Mouse (Mus musculus) liver, adult (tissue): ENCODE measurements around the gene Plekhm3.

Experiments
- GATA4 ChIP-seq: IDR thresholded peaks from 2 replicates; pipeline ENCODE4 v1.6.1; 2014; ENCODE audit warnings: mild to moderate bottlenecking, low read length; ENCODE audit not compliant: insufficient replicate concordance

The Plekhm3 gene

DNA sequence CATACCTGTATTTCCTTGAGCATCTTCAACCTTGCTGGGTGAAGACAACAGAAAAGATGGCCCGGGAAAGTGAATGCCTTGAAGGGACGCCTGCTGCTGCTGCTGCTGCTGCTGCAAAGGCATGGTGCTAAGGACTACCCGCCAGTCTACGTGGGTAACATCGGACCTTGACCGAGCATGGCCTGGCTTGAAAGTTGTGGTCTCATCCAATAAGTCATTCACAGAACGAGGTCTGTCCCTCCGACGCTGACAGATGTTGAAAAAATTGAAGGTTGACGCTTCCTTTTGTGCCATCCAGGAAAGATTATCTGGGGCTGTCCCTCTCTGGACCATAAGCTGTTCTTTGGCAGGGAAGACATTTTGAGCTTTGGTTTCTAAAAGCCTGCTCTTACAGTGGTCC, 18.9 kb downstream of the Plekhm3 start:
- no peak for TF ChIP-seq GATA4

DNA sequence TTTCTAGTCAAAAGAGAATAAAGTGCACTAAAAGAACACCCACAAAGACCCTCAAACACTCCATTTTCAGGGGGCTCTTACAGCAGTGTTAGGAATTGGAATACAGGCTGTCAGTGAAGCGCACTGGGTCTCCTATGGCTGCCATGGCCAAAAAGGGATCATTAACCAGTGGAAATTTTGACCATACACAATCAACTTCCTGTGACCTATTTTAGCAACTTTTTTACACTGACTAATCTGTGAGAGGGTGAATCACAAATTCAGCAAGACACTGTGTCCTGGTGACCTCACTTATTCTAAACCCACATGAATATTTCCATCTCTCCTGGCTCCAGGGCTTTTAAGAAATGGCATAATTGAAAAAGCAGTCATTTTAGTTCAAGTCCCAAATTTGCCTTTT, 23.7 kb downstream of the Plekhm3 start:
- TF ChIP-seq GATA4 = no peak

- TF ChIP-seq GATA4 = no peak
Measured at GRCm38 (mm10) chr1:64930124-64930523, 26.5 kb downstream of the Plekhm3 start.

DNA sequence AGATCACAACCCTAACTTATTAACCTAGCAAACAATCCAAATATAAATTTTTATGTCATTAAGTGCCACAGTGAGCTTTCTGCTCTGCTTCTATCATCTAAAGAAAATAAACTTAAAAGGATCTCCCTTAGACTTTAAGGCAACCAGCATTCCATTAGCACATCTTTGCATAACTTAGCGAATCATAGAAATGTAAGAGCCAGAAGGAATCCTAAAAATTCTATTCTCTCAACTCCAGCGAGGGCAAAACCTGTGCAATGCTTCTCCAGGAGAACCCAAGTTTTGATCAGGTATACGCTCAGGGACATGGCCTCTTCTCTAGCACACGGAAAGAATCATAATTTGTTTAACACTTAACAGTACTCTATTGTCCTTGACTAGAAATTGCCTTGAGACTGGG, 27.0 kb downstream of the Plekhm3 start:
- TF ChIP-seq GATA4 = no peak

GRCm38 (mm10) chr1:64928542-64928941, 28.1 kb downstream of the Plekhm3 start:
- no peak for TF ChIP-seq GATA4

DNA sequence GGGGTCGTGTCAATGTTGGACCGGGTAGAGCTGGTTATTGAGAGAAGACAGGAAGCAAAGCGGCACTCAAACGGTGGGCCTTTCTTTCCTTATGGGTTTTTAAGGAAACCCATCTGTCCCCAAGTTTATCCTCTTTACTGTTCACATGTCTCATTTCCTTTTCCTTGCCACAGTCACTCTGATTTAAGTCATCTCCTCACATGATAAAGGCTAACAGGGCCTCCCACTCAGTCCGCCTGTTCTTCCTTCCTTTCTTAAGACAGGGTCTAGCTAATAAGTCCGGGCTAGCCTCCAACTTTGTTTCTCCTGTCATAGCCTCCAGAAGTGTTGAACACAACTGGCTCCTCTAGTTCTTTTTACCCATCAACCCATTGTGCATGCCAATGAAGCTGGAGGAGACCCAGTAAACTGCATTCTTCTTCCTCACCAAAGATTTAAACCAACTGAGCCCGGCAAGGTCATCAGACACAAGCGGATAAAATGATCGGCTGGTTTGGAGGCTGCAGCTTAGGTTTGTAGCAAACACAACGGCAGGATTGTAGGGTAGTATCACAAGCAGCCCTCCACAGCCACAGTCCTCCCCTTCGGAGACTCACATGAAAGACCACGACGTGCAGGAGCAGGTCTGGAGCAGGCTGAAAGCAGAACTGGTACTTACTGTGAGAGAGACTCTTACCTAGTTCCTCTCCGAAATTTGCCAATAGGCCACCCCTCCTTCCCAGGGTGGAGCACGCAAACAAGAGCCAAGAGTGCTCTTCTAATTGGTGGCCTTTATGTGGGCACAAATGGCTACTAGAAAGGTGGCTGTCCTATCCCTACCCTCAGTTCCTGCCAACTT, 29.0 kb downstream of the Plekhm3 start:
- peak; percentile 13; the same call in 1 of the 2 replicates for TF ChIP-seq GATA4

GRCm38 (mm10) chr1:64925594-64925993, 31.0 kb downstream of the Plekhm3 start:
- no peak for TF ChIP-seq GATA4

DNA sequence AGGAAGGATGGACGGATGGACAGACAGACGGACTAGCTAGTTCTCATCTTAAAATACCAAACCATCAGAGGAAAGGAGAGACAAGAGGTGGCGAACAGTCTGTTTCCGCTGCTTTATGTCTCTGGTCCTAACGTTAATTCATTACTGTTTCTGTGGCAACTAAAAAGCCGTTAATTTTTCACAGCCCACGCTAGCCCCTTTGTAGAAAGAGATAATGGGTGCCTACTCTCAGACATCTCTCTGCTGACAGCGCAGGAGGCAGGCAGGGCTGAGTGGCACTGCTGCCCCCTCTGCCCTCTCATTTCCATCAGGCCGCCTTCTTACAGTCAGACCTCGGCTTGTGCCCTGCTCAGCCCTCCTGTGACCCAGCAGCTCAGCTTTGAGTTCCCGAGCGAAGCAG, 32.3 kb downstream of the Plekhm3 start:
- no peak for TF ChIP-seq GATA4

GRCm38 (mm10) chr1:64918810-64919528, 37.7 kb downstream of the Plekhm3 start:
- no peak for TF ChIP-seq GATA4

DNA sequence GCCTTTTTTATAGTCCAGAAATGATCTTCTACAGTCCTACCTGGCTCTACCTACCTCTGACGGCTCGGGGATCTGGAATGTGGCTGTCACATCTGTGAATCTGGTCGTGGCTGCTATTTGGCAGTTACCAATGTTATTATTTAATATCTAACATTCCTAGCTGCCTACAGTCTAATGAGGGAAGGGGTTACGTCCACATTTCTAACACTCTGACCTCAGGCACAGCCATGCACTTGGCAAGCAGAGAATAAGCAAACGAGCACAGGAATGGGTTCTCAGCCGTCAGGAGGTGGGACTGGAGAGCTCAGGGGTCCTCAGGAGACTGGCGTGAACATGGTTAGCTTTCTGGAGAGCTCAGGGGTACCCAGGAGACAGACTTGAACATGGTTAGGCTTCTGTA, 38.7 kb downstream of the Plekhm3 start:
- TF ChIP-seq GATA4 = no peak

DNA sequence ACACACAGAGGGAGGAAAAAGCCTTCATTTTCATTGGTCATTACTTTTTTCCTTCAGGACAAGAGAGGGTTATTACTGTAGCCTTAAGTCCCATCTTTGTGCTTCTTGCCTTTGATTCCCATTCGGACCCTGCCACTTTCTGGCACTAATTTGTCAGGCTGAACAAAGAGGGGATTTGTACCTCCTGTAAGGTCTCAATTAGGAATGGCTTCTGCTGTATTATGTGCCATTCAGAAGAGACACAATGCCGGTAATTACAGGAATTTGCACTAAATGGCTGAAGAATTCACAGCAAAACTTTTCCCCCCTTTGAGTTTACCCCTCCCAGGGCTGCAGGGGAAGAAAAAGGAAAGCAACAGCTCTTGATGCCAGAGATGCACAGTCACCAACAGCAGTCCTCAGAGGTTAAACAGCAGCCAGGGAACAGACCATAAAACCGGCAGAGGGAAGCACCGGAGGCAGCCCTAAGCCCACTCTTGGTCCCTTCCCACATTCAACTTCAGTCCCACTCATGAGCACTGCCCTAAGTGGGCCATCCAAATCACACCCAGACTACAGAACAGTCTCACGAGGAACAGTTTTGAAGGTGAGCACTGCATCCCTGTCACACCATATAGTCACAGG, 39.6 kb downstream of the Plekhm3 start:
- TF ChIP-seq GATA4 = no peak

- TF ChIP-seq GATA4 = no peak
Measured at GRCm38 (mm10) chr1:64914356-64914755, 42.3 kb downstream of the Plekhm3 start.

GRCm38 (mm10) chr1:64907740-64908139, 48.9 kb downstream of the Plekhm3 start:
- TF ChIP-seq GATA4 = no peak

DNA sequence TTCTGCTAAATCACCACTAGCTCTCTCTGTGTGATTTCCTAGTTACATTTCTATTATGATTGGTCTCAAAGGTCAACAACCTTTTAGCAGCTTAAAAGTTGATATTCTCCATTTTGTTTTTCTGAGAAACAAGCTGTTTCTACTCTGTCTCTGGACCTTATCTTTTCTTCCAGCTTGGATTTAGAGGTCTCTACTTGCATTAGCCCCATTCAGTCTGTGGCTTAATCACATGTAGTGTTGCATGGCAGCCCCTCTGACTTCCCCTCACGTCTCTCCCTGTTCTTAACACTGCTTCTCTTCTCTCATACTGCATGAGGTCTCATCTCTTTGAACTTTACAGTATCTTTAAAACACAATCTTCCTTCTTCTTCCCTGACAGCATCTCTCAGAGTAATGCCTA, 50.4 kb downstream of the Plekhm3 start:
- TF ChIP-seq GATA4 = no peak

DNA sequence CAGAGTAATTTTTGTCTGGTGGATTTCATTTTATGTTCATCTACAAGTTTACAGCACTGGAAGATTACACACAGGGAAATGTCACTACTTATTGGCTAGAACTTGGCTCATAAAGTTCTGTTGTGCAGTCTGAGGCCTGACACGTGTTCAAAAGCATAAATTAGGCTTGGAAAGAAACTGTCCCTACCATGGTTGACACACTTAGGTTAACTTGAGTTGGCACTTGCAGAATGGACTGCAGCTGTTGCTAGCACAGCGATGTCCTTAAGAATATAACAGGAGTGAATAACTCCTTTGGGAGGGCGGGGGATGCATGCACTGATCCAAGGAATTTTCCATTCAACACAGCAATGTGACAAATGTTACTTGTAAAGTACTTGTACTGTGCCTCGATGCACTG, 53.2 kb downstream of the Plekhm3 start:
- TF ChIP-seq GATA4 = no peak

- TF ChIP-seq GATA4 = no peak
Measured at GRCm38 (mm10) chr1:64902804-64903203, 53.8 kb downstream of the Plekhm3 start.
